In genomic region chr17:56303847-56304586, GRCm38 (mm10) we compare ENCODE assay signal across 8 mouse cellular contexts. TPM values are rescaled to one million over a fixed set of nuclear protein-coding genes. Genes with fewer than 3 reads are reported as not detected.
DNase-seq lines count a peak whose midpoint lies in the region; ATAC-seq lines count a peak whose summit lies in the region.

No protein-coding gene starts in this region.

- WGBS in hindbrain, embryonic 16.5 days: under 1% methylated on average over 67 of the region's 68 CpGs

- no peaks in the 10 kb centered on the region for H3K9me3 ChIP-seq in hindbrain, embryonic 16.5 days (ENCODE audit: control insufficient read depth, low read length)

- peak; percentile 99 for DNase-seq in ZHBTc4 (ENCODE audit: low read depth, low spot score)
- peak; percentile 92 to 96 for DNase-seq in cerebellum, postnatal 4 days (ENCODE audit: low spot score in 2 of 2)
- DNase-seq in gastrocnemius, adult 18-20 months (ENCODE audit: low spot score): peak; percentile 95
- DNase-seq in left cerebral cortex, adult 11 months (ENCODE audit: low spot score): peak; percentile 82
- DNase-seq in lung, postnatal 4 days: peak; percentile 97 to 99
- DNase-seq in retina, postnatal 1 day: peak; percentile 98
- peak; percentile 98 for DNase-seq in thymus, postnatal 4 days

- peak overlapping the region; percentile 89 for H3K4me3 ChIP-seq in hindbrain, embryonic 16.5 days (ENCODE audit: low read length)

- H3K27ac ChIP-seq in hindbrain, embryonic 16.5 days (ENCODE audit: low read depth, low read length): peak overlapping the region; percentile 44; the same call in 1 of the 2 replicates

- no peaks in the 10 kb centered on the region; the same call in 1 of the 2 replicates for H3K27me3 ChIP-seq in hindbrain, embryonic 16.5 days (replicated peaks; ENCODE audit: control insufficient read depth, insufficient read depth, low read length)

- ATAC-seq in hindbrain, embryonic 16.5 days: peak; percentile 96

- peaks cover 24% of the 10 kb centered on the region for H3K4me1 ChIP-seq in hindbrain, embryonic 16.5 days (ENCODE audit: control insufficient read depth, insufficient read depth, low read depth, low read length)

- peak overlapping the region; percentile 96 for H3K4me2 ChIP-seq in hindbrain, embryonic 16.5 days (ENCODE audit: low read length)

- no peaks in the 10 kb centered on the region for H3K36me3 ChIP-seq in hindbrain, embryonic 16.5 days (ENCODE audit: control insufficient read depth, insufficient read depth, low read length)

- peak overlapping the region; percentile 75 for H3K9ac ChIP-seq in hindbrain, embryonic 16.5 days (ENCODE audit: low read depth, low read length)

RNA-seq across cellular contexts. Expression of gene Uhrf1, which starts 0.9 kb away (rescaled TPM):
- under 1 TPM; 0.19 to 0.23 TPM for total RNA-seq in gastrocnemius, adult 18-20 months (2021)
- polyA plus RNA-seq in hindbrain, embryonic 16.5 days (2015; fragmentation: Nextera tagmentation; extraction: Ambion mirVana): 23.3 and 28.2 TPM in 2 replicates

RNA-seq across cellular contexts. Expression of gene Arrdc5, which starts 3.9 kb away (rescaled TPM):
- not detected for total RNA-seq in gastrocnemius, adult 18-20 months (2021)
- not detected in 2 replicates for polyA plus RNA-seq in hindbrain, embryonic 16.5 days (2015; fragmentation: Nextera tagmentation; extraction: Ambion mirVana)

RNA-seq across cellular contexts. Expression of gene Plin3, which starts 11.3 kb away (rescaled TPM):
- 10 to 100 TPM; 32.4 to 50.3 TPM for total RNA-seq in gastrocnemius, adult 18-20 months (2021)
- 15.5 and 21.1 TPM in 2 replicates for polyA plus RNA-seq in hindbrain, embryonic 16.5 days (2015; fragmentation: Nextera tagmentation; extraction: Ambion mirVana)

RNA-seq across cellular contexts. Expression of gene Kdm4b, which starts 21.8 kb away (rescaled TPM):
- total RNA-seq in gastrocnemius, adult 18-20 months (2021): 10 to 100 TPM; 20.1 to 23.1 TPM
- 53.5 and 70.3 TPM in 2 replicates for polyA plus RNA-seq in hindbrain, embryonic 16.5 days (2015; fragmentation: Nextera tagmentation; extraction: Ambion mirVana)

RNA-seq across cellular contexts. Expression of gene Ticam1, which starts 27.4 kb away (rescaled TPM):
- total RNA-seq in gastrocnemius, adult 18-20 months (2021): 1 to 10 TPM; 2.0 to 2.5 TPM
- polyA plus RNA-seq in hindbrain, embryonic 16.5 days (2015; fragmentation: Nextera tagmentation; extraction: Ambion mirVana): 1.5 and 1.9 TPM in 2 replicates

Comparison
In these comparisons a context has a peak if more than half of its experiments do, and no peak if none do; other contexts are left out.
1. Peak in every context shown above with its lines: DNase-seq, ATAC-seq, H3K4me3 ChIP-seq and H3K27ac ChIP-seq.